Mouse (Mus musculus) embryonic facial prominence, embryonic 12.5 days (tissue): ENCODE results near the gene Csnk2b. TPM values are rescaled to one million over a fixed set of nuclear protein-coding genes. Genes with fewer than 3 reads are reported as not detected.

Experiments
- ATAC-seq: fragments of 200-750 bp; cut with Nextera tagmentation; 2 replicates; pipeline ENCODE4 v1.8.0; 2017; ENCODE audit not compliant: insufficient number of reproducible peaks, insufficient read depth, low FRiP score, low TSS enrichment
- H3K27ac ChIP-seq: fragments of 300-500 bp; sonication (generic); 2 replicates; pipeline ENCODE4 v1.5.1; 2016; ENCODE audit warnings: mild to moderate bottlenecking
- H3K27me3 ChIP-seq: fragments of 300-500 bp; sonication (generic); 2 replicates; pipeline ENCODE4 v1.6.1; 2016; ENCODE audit warnings: mild to moderate bottlenecking, moderate library complexity
- H3K36me3 ChIP-seq: fragments of 300-500 bp; sonication (generic); 2 replicates; pipeline ENCODE4 v1.6.1; 2016; ENCODE audit warnings: mild to moderate bottlenecking
- H3K4me1 ChIP-seq: fragments of 300-500 bp; sonication (generic); 2 replicates; pipeline ENCODE4 v1.6.1; 2016
- H3K4me2 ChIP-seq: fragments of 300-500 bp; sonication (generic); replicated peaks from 2 replicates; pipeline ENCODE4 v1.6.1; 2016; ENCODE audit warnings: mild to moderate bottlenecking, moderate library complexity
- H3K4me3 ChIP-seq: fragments of 300-500 bp; sonication (generic); 2 replicates; pipeline ENCODE4 v1.5.1; 2016; ENCODE audit warnings: mild to moderate bottlenecking
- H3K9ac ChIP-seq: fragments of 300-500 bp; sonication (generic); 2 replicates; pipeline ENCODE4 v1.6.1; 2016; ENCODE audit warnings: mild to moderate bottlenecking, moderate library complexity
- H3K9me3 ChIP-seq: fragments of 300-500 bp; sonication (generic); 2 replicates; pipeline ENCODE4 v1.6.1; 2016; ENCODE audit warnings: mild to moderate bottlenecking, moderate library complexity
- WGBS: fragments of 180-500 bp; shearing (Covaris S2); methylation state at CpG from one replicate; pipeline ENCODE4 v1.1.7; 2016; 5-methylcytosine and 5-hydroxymethylcytosine counted together
- polyA plus RNA-seq: library from polyadenylated mRNA; unstranded; fragments of >200 nt; fragmentation: Nextera tagmentation; extraction: Ambion mirVana; gene quantifications from 2 replicates; pipeline ENCODE4 v1.2.1, GENCODE M21; 2016

The Csnk2b gene
- polyA plus RNA-seq, 1 experiment from 2014 or later, result 254 TPM

DNA sequence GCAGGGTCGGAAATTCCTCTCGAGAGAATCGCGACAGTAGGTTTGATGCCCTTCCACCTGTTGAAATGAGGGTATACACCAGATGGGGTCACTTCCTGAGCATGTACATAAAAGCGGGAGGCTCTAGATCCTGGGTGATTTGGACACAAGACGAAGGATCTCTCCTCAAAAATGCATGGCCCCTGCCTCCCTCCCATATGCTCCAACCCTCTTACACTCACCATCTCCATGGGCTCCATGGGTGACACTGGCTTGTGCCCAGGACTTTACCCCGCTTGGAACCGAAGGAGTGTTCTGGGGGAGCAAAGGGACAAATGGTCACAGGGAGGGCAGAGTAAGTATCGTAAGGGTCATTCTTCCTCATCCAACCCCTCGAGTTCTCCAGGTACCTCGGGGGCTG, 39.6 kb upstream of the Csnk2b start:
- peak overlapping the region; percentile 95; the same call in 1 of the 2 replicates for H3K4me2 ChIP-seq
- no peaks in the 10 kb centered on the region for H3K27me3 ChIP-seq
- 87% methylated on average over 11 of the region's 11 CpGs for WGBS
- no peak overlapping the region for H3K27ac ChIP-seq
- no peak overlapping the region for H3K4me3 ChIP-seq
- H3K36me3 ChIP-seq, result peaks cover 59% of the 10 kb centered on the region
- no peak for ATAC-seq
- peaks cover 16% of the 10 kb centered on the region for H3K4me1 ChIP-seq
- H3K9ac ChIP-seq, result no peak overlapping the region
- H3K9me3 ChIP-seq, result no peaks in the 10 kb centered on the region

GRCm38 (mm10) chr17:35159638-35160037, 37.8 kb upstream of the Csnk2b start:
- WGBS, result 82% methylated on average over 7 of the region's 7 CpGs
- H3K36me3 ChIP-seq, result peaks cover 77% of the 10 kb centered on the region

GRCm38 (mm10) chr17:35158850-35159593, 37.2 kb upstream of the Csnk2b start:
- peaks cover 83% of the 10 kb centered on the region for H3K36me3 ChIP-seq
- no peaks in the 10 kb centered on the region for H3K9me3 ChIP-seq
- H3K27me3 ChIP-seq, result no peaks in the 10 kb centered on the region
- H3K27ac ChIP-seq, result no peak overlapping the region
- no peak overlapping the region for H3K4me2 ChIP-seq
- H3K9ac ChIP-seq, result no peak overlapping the region
- H3K4me1 ChIP-seq, result peaks cover 24% of the 10 kb centered on the region
- WGBS, result 93% methylated on average over 16 of the region's 16 CpGs
- ATAC-seq, result no peak
- no peak overlapping the region for H3K4me3 ChIP-seq

More at GRCm38 (mm10) chr17:35159638-35160037, 37.8 kb upstream of the Csnk2b start:
- H3K9ac ChIP-seq, result no peak overlapping the region
- no peak for ATAC-seq
- H3K27me3 ChIP-seq, result no peaks in the 10 kb centered on the region
- peaks cover 22% of the 10 kb centered on the region for H3K4me1 ChIP-seq
- H3K4me2 ChIP-seq, result no peak overlapping the region
- H3K27ac ChIP-seq, result no peak overlapping the region
- no peaks in the 10 kb centered on the region for H3K9me3 ChIP-seq
- H3K4me3 ChIP-seq, result no peak overlapping the region

- H3K36me3 ChIP-seq, result peaks cover 96% of the 10 kb centered on the region
- H3K4me1 ChIP-seq, result peaks cover 20% of the 10 kb centered on the region
- no peak overlapping the region for H3K27ac ChIP-seq
- no peaks in the 10 kb centered on the region for H3K27me3 ChIP-seq
- ATAC-seq, result peak; percentile 20; the same call in 1 of the 2 replicates
- no peak overlapping the region for H3K9ac ChIP-seq
- H3K4me2 ChIP-seq, result no peak overlapping the region
- WGBS, result 96% methylated on average over 8 of the region's 8 CpGs
- H3K9me3 ChIP-seq, result no peaks in the 10 kb centered on the region
- H3K4me3 ChIP-seq, result no peak overlapping the region
These were observed 35.9 kb upstream of the Csnk2b start for GRCm38 (mm10) chr17:35157661-35158175.

DNA sequence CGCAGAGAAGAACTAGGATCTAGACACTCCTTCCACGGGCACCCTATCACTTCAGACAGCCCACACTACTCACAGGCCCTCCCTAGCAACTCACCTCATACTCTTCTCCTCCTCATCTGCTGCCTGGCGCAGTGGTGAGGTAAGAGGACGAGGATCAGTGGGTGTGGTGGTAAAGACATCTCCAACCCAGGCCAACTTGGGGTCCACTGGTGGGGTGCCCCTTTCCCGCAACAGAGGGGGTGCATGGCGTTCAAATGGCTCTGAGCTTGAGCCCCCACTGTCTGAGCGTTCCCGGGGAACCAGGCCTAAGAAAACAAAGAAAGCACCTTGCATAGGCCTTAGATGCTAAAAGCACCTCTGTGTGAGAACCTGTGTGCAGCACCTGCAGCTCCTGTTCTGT, 35.4 kb upstream of the Csnk2b start:
- peaks cover 100% of the 10 kb centered on the region for H3K36me3 ChIP-seq
- ATAC-seq, result no peak
- peaks cover 16% of the 10 kb centered on the region for H3K4me1 ChIP-seq
- H3K9ac ChIP-seq, result no peak overlapping the region
- H3K4me3 ChIP-seq, result no peak overlapping the region
- no peaks in the 10 kb centered on the region for H3K27me3 ChIP-seq
- no peak overlapping the region for H3K4me2 ChIP-seq
- no peaks in the 10 kb centered on the region for H3K9me3 ChIP-seq
- 92% methylated on average over 8 of the region's 8 CpGs for WGBS
- no peak overlapping the region for H3K27ac ChIP-seq

DNA sequence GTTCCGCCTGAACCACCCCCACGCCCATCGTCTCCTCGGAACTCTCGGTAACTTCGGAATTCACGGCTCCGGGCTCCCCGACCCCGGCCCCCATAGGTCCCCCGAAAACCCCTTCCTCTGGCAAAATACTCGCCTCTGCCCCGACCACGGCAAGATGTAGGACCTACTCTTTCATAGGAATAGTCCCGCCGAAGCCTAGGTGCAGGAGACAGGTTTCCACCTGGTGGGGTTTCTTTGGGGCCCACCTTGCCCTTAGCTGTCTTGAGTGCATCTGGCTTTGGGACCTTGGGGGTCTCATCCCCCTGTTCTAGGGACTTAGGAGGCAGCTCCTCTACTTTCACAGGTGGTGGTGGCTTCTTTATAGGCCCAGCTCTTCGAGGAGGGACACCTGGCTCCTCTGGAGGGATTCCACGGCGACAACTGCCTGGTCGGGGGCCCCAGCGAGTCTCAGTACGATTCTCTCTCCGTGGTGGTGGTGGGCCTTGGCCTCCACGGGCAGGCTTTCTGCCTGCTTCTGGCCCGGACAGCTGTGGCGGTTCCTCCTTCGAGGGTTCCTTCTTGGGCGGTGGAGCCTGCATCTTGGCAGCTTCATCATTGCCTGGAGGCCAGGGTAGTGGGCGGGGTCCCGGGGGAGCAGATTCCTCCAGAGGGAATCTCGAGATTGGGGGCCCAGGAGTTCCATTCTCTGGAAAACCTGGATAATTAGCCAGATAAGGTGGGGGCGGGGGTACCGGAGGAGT, 34.8 kb upstream of the Csnk2b start:
- no peak overlapping the region for H3K4me2 ChIP-seq
- H3K9ac ChIP-seq, result no peak overlapping the region
- ATAC-seq, result no peak; the same call in 1 of the 2 replicates
- H3K9me3 ChIP-seq, result no peaks in the 10 kb centered on the region
- no peak overlapping the region for H3K27ac ChIP-seq
- H3K27me3 ChIP-seq, result no peaks in the 10 kb centered on the region
- WGBS, result 93% methylated on average over 33 of the region's 33 CpGs
- H3K4me1 ChIP-seq, result peaks cover 12% of the 10 kb centered on the region
- peaks cover 100% of the 10 kb centered on the region for H3K36me3 ChIP-seq
- no peak overlapping the region for H3K4me3 ChIP-seq

DNA sequence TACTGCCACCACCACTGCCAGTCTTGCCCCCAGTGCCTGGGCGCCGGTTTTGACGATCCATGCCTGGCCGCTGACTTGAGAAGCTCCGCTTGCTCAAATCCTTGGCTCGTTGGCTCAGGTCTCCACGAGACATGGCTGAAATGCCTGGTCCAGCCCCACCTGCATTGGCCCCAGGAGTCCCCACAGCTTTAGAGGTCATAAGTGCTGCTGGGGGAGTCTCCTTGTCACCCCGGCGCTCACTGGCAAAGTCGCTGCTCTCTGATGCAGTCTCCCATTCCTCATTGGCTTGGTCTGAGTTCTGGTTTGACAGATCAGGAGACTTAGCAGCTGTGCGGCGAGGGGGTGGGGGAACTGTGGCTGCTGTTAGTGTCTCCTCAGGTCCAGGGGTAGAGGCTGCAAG, 33.6 kb upstream of the Csnk2b start:
- H3K4me1 ChIP-seq, result peaks cover 12% of the 10 kb centered on the region
- peaks cover 98% of the 10 kb centered on the region for H3K36me3 ChIP-seq
- no peaks in the 10 kb centered on the region for H3K27me3 ChIP-seq
- no peaks in the 10 kb centered on the region for H3K9me3 ChIP-seq
- 90% methylated on average over 12 of the region's 12 CpGs for WGBS
- H3K4me3 ChIP-seq, result no peak overlapping the region
- H3K4me2 ChIP-seq, result no peak overlapping the region
- no peak for ATAC-seq
- H3K27ac ChIP-seq, result no peak overlapping the region
- H3K9ac ChIP-seq, result no peak overlapping the region

- Histone ChIP-seq H3K4me1 (peaks cover 12% of the 10 kb centered on the region), H3K4me3 (no peak overlapping the region), H3K27me3 (no peaks in the 10 kb centered on the region), H3K36me3 (peaks cover 98% of the 10 kb centered on the region), H3K27ac (peak overlapping the region; percentile 64), H3K4me2 (no peak overlapping the region), H3K9ac (no peak overlapping the region), H3K9me3 (no peaks in the 10 kb centered on the region)
- ATAC-seq, result no peak
- 82% methylated on average over 7 of the region's 7 CpGs for WGBS
These were observed 32.8 kb upstream of the Csnk2b start for GRCm38 (mm10) chr17:35154616-35155015.

DNA sequence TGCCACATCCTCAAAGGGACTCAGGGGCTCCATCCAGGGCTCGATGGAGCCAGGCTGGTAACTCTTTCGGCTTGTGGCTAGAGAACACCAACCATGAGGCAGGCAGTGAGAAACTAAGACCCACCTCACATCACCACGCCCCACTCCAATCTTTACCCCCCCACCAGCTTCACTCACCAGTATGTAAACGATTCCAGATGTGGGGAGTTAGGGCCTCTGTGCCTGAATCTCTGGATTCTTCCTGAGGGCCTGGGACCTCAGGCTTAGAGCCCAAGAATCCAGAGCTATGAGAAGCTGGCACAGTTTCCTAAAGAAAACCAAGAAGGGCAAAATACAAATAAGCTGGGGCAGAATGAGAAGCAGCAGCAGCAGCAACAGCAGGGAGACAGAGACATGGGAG, 32.1 kb upstream of the Csnk2b start:
- H3K9me3 ChIP-seq, result no peaks in the 10 kb centered on the region
- peaks cover 12% of the 10 kb centered on the region for H3K4me1 ChIP-seq
- ATAC-seq, result no peak
- WGBS, result 59% methylated on average over 4 of the region's 4 CpGs
- H3K27ac ChIP-seq, result peak overlapping the region; percentile 64
- peaks cover 98% of the 10 kb centered on the region for H3K36me3 ChIP-seq
- H3K4me3 ChIP-seq, result no peak overlapping the region
- no peak overlapping the region for H3K9ac ChIP-seq
- H3K27me3 ChIP-seq, result no peaks in the 10 kb centered on the region
- no peak overlapping the region for H3K4me2 ChIP-seq

DNA sequence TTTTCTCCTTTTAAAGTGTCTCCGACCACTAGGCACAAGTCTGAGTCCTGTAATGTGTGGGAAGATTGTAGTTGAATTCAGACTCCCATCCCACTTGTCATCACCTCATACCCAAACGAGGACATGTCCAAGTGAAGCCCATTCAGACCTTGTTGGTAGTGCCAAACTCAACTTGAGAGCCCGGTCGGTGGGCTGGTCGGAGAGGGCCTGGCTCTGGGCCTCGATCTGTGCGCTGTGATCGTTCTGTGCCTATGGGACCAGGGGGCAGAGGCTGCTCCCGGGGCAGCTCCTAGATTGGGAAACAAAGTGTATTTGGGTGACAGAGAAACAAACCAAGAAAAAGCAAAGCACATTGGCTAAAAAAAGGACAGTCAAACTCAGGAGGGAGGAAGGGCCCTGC, 31.2 kb upstream of the Csnk2b start:
- H3K27me3 ChIP-seq, result no peaks in the 10 kb centered on the region
- H3K4me1 ChIP-seq, result peaks cover 12% of the 10 kb centered on the region
- H3K9me3 ChIP-seq, result no peaks in the 10 kb centered on the region
- H3K4me2 ChIP-seq, result no peak overlapping the region
- H3K9ac ChIP-seq, result no peak overlapping the region
- peaks cover 97% of the 10 kb centered on the region for H3K36me3 ChIP-seq
- no peak overlapping the region for H3K27ac ChIP-seq
- 94% methylated on average over 9 of the region's 9 CpGs for WGBS
- H3K4me3 ChIP-seq, result no peak overlapping the region
- no peak for ATAC-seq

DNA sequence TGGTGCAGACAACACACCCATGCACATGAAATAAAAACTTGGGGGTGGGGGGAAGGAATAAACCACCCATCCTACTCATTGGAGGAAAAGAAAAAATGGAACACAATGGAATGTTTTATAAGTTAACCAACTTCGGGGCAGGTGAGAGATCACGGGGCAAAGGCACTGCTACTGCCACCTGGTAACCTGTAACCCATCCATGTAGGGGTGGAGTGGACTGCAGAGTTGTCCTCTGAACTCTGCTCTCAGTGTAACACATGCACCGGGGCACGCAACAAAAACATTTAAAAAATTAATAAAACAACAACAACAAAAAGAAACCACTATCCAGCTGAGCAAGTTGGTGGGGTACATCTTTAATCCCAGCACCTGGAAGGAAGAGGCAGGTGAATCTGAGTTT, 30.3 kb upstream of the Csnk2b start:
- WGBS, result 92% methylated on average over 4 of the region's 4 CpGs
- Histone ChIP-seq H3K4me2 (no peak overlapping the region), H3K4me3 (no peak overlapping the region), H3K9ac (no peak overlapping the region), H3K4me1 (peaks cover 12% of the 10 kb centered on the region), H3K9me3 (no peaks in the 10 kb centered on the region), H3K27me3 (no peaks in the 10 kb centered on the region), H3K27ac (no peak overlapping the region), H3K36me3 (peaks cover 93% of the 10 kb centered on the region)
- ATAC-seq, result no peak
